Mouse (Mus musculus) E14TG2a.4 (cell line): ENCODE results near the gene Cntn2.
"Not testable (repeated sequence)": the region's sequence is repeated elsewhere in the genome, so short reads cannot be mapped to it uniquely, and the experiment has no call there.

Experiments
- H3K27me3 ChIP-seq: 2 replicates; pipeline ENCODE4 v1.6.1; 2014; ENCODE audit warnings: low read length, control low read depth; ENCODE audit not compliant: insufficient read depth
- H3K36me3 ChIP-seq: 2 replicates; pipeline ENCODE4 v1.6.1; 2014; ENCODE audit warnings: low read length, control low read depth; ENCODE audit not compliant: insufficient read depth
- H3K4me1 ChIP-seq: replicated peaks from 2 replicates; pipeline ENCODE4 v1.6.1; 2014; ENCODE audit warnings: low read depth, low read length, control low read depth
- H3K4me3 ChIP-seq: replicated peaks from 2 replicates; pipeline ENCODE4 v1.5.1; 2014; ENCODE audit warnings: mild to moderate bottlenecking, low read length
- H3K9me3 ChIP-seq: 2 replicates; pipeline ENCODE4 v1.6.1; 2014; ENCODE audit warnings: low read length, control low read depth
- CTCF ChIP-seq: conservative IDR thresholded peaks from 2 replicates; pipeline ENCODE4 v1.5.1; 2014; ENCODE audit warnings: low read length
- NANOG ChIP-seq: IDR thresholded peaks from 2 replicates; pipeline ENCODE4 v1.6.1; 2014; ENCODE audit warnings: borderline replicate concordance, low read length, mixed read lengths
- POU5F1 ChIP-seq: IDR thresholded peaks from 2 replicates; pipeline ENCODE4 v1.6.1; 2014; ENCODE audit warnings: low read length, borderline replicate concordance

The Cntn2 gene

GRCm38 (mm10) chr1:132476928-132477691 lies 65.9 kb downstream of the Cntn2 start, which contains the start of gene Rbbp5:
Gene Rbbp5, plus strand, starts transcription at chr1:132477365.
- Histone ChIP-seq H3K4me1 (peaks cover 75% of the 10 kb centered on the region), H3K9me3 (no peaks in the 10 kb centered on the region), H3K36me3 (peaks cover 36% of the 10 kb centered on the region), H3K27me3 (no peaks in the 10 kb centered on the region), H3K4me3 (peak within 1 kb of the TSS; percentile 94)
- TF ChIP-seq CTCF (no peak), NANOG (no peak), POU5F1 (no peak; the same call in 1 of the 2 replicates)

- no peaks in the 10 kb centered on the region for H3K27me3 ChIP-seq
- no peaks in the 10 kb centered on the region for H3K9me3 ChIP-seq
- peak overlapping the region; percentile 94 for H3K4me3 ChIP-seq
- TF ChIP-seq NANOG (no peak), CTCF (no peak), POU5F1 (no peak)
- H3K4me1 ChIP-seq = peaks cover 75% of the 10 kb centered on the region
- H3K36me3 ChIP-seq = peaks cover 30% of the 10 kb centered on the region
Observed at GRCm38 (mm10) chr1:132476575-132476927, 66.5 kb downstream of the Cntn2 start.

- Histone ChIP-seq H3K9me3 (no peaks in the 10 kb centered on the region), H3K4me3 (peak overlapping the region; percentile 94), H3K27me3 (no peaks in the 10 kb centered on the region), H3K36me3 (peaks cover 15% of the 10 kb centered on the region), H3K4me1 (peaks cover 72% of the 10 kb centered on the region)
- TF ChIP-seq CTCF (no peak), POU5F1 (no peak), NANOG (no peak)
Observed at GRCm38 (mm10) chr1:132474496-132474895, 68.6 kb downstream of the Cntn2 start.

GRCm38 (mm10) chr1:132472537-132472936 lies 70.5 kb downstream of the Cntn2 start:
- Histone ChIP-seq H3K9me3 (no peaks in the 10 kb centered on the region), H3K4me3 (peak overlapping the region; percentile 71), H3K36me3 (peaks cover 15% of the 10 kb centered on the region), H3K4me1 (peaks cover 74% of the 10 kb centered on the region), H3K27me3 (no peaks in the 10 kb centered on the region)
- TF ChIP-seq CTCF (peak; percentile 38), NANOG (no peak), POU5F1 (no peak)

GRCm38 (mm10) chr1:132471499-132471898 lies 71.6 kb downstream of the Cntn2 start:
- Histone ChIP-seq H3K4me1 (peaks cover 83% of the 10 kb centered on the region), H3K27me3 (no peaks in the 10 kb centered on the region), H3K9me3 (no peaks in the 10 kb centered on the region), H3K36me3 (peaks cover 24% of the 10 kb centered on the region), H3K4me3 (peak overlapping the region; percentile 71)
- TF ChIP-seq CTCF = no peak
- TF ChIP-seq NANOG = no peak
- no peak for TF ChIP-seq POU5F1

- no peaks in the 10 kb centered on the region for H3K9me3 ChIP-seq
- peak overlapping the region; percentile 71 for H3K4me3 ChIP-seq
- H3K27me3 ChIP-seq = no peaks in the 10 kb centered on the region
- H3K36me3 ChIP-seq = peaks cover 24% of the 10 kb centered on the region
- peaks cover 83% of the 10 kb centered on the region for H3K4me1 ChIP-seq
- no peak for TF ChIP-seq CTCF
- TF ChIP-seq NANOG = peak; percentile 100
- peak; percentile 27; the same call in 1 of the 2 replicates for TF ChIP-seq POU5F1
Observed at GRCm38 (mm10) chr1:132471032-132471431, 72.0 kb downstream of the Cntn2 start.

GRCm38 (mm10) chr1:132470031-132470430 lies 73.0 kb downstream of the Cntn2 start:
- H3K4me1 ChIP-seq = peaks cover 84% of the 10 kb centered on the region
- H3K27me3 ChIP-seq, H3K9me3 ChIP-seq: not testable (repeated sequence)
- H3K36me3 ChIP-seq = peaks cover 18% of the 10 kb centered on the region
- H3K4me3 ChIP-seq = peak overlapping the region; percentile 71

- Histone ChIP-seq H3K4me1 (peaks cover 81% of the 10 kb centered on the region), H3K36me3 (peaks cover 16% of the 10 kb centered on the region), H3K27me3 (no peaks in the 10 kb centered on the region), H3K4me3 (peak overlapping the region; percentile 35; the same call in 1 of the 2 replicates), H3K9me3 (no peaks in the 10 kb centered on the region)
- TF ChIP-seq POU5F1 = no peak
- peak; percentile 22; the same call in 1 of the 2 replicates for TF ChIP-seq CTCF
Observed at GRCm38 (mm10) chr1:132469519-132469918, 73.5 kb downstream of the Cntn2 start.

- no peak overlapping the region for H3K4me3 ChIP-seq
- no peaks in the 10 kb centered on the region for H3K9me3 ChIP-seq
- peaks cover 76% of the 10 kb centered on the region for H3K4me1 ChIP-seq
- H3K36me3 ChIP-seq = peaks cover 17% of the 10 kb centered on the region
- no peak for TF ChIP-seq NANOG
- no peaks in the 10 kb centered on the region for H3K27me3 ChIP-seq
Observed at GRCm38 (mm10) chr1:132468926-132469325, 74.1 kb downstream of the Cntn2 start.
